Mouse (Mus musculus): ENCODE results near the gene Gm10401. TPM values are rescaled to one million over a fixed set of nuclear protein-coding genes. Genes with fewer than 3 reads are reported as not detected.
A peak's percentile ranks its signal among the peaks of the same experiment; 100 is the strongest.

The Gm10401 gene
- total RNA-seq, 1 experiment = 5.8 TPM

DNA sequence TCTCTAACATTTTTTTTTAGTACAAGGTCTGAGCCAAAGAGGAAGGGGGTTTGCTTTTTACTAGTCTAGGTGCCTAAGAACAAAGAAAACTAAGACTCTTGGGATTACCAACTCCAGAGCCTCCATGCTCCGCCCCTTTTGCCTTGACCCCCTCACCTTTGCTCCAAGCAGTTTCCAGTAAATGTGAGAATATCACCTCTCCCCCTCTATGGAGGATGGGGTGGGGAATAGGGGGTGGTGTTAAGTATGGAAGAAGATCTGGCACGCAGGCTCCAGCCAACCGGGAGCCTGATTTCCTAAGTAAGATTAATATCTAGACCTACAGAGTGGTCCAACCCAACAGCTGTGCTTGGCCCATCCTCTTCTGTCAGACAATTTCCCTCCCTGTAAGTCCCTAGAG, 42.6 kb upstream of the Gm10401 start:
- peak overlapping the region; percentile 48; the same call in 1 of the 2 replicates for H3K27ac ChIP-seq (ENCODE audit: insufficient read depth, low read depth, low read length, poor library complexity, severe bottlenecking)
- H3K4me3 ChIP-seq (ENCODE audit: insufficient read depth in 1 of 2, low read depth in 1 of 2, low read length in 2 of 2, poor library complexity in 1 of 2, severe bottlenecking in 1 of 2) = no peak overlapping the region
- no peak for DNase-seq (ENCODE audit: low read depth, low spot score)
- H3K9ac ChIP-seq (ENCODE audit: insufficient read depth, low read depth, low read length, poor library complexity, severe bottlenecking) = no peak overlapping the region
- no peak for TF ChIP-seq ZNF384 (IDR thresholded peaks at IDR 0.05; ENCODE audit: low read depth, low read length)
- no peak for TF ChIP-seq ZC3H11A (IDR thresholded peaks at IDR 0.05; ENCODE audit: borderline replicate concordance, low read depth, low read length)
- TF ChIP-seq MAFK (IDR thresholded peaks at IDR 0.05; ENCODE audit: insufficient read depth, low read depth, low read length) = no peak
- TF ChIP-seq CHD2 (IDR thresholded peaks at IDR 0.05; ENCODE audit: low read depth, low read length) = no peak
- TF ChIP-seq HCFC1 (IDR thresholded peaks at IDR 0.05; ENCODE audit: borderline replicate concordance, insufficient read depth, low read length) = no peak
- no peaks in the 10 kb centered on the region for H3K9me3 ChIP-seq (ENCODE audit: control insufficient read depth, insufficient read depth, low read depth, low read length)
- H3K36me3 ChIP-seq (ENCODE audit: control insufficient read depth, insufficient read depth, low read length, poor library complexity, severe bottlenecking) = peaks cover 3% of the 10 kb centered on the region; the same call in 1 of the 2 replicates
- in situ Hi-C loops (cut with MboI; ENCODE audit: low sequenced_read_pairs in 2 of 2, unreplicated experiment in 2 of 2) = no loop called here
- peaks cover 3 to 32% of the 10 kb centered on the region in 2 experiments; a peak in 3 of 4 replicates for H3K4me1 ChIP-seq (ENCODE audit: control insufficient read depth in 2 of 2, insufficient read depth in 2 of 2, low read length in 2 of 2, poor library complexity in 1 of 2)

DNA sequence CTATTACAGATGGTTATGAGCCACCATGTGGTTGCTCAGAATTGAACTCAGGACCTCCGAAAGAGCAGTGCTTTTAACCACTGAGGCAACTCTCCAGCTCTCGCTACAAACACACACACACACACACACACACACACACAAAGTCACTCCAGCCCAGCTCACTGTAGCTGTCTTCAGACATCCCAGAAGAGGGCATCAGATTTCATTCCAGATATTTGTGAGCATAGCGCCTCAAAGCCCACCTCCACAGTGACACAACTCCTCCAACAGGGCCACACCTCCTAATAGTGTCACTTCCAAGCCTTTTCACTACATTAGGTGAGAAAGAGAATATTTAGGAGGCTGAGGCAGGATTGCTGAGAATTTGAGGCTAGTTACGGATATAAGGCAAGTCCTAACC, 41.0 kb upstream of the Gm10401 start:
- no peak overlapping the region for H3K27ac ChIP-seq (ENCODE audit: insufficient read depth, low read depth, low read length, poor library complexity, severe bottlenecking)
- peaks cover 3 to 18% of the 10 kb centered on the region in 2 experiments; a peak in 3 of 4 replicates for H3K4me1 ChIP-seq (ENCODE audit: control insufficient read depth in 2 of 2, insufficient read depth in 2 of 2, low read length in 2 of 2, poor library complexity in 1 of 2)
- no peak for TF ChIP-seq ZC3H11A (IDR thresholded peaks at IDR 0.05; ENCODE audit: borderline replicate concordance, low read depth, low read length)
- TF ChIP-seq CHD2 (IDR thresholded peaks at IDR 0.05; ENCODE audit: low read depth, low read length) = no peak

DNA sequence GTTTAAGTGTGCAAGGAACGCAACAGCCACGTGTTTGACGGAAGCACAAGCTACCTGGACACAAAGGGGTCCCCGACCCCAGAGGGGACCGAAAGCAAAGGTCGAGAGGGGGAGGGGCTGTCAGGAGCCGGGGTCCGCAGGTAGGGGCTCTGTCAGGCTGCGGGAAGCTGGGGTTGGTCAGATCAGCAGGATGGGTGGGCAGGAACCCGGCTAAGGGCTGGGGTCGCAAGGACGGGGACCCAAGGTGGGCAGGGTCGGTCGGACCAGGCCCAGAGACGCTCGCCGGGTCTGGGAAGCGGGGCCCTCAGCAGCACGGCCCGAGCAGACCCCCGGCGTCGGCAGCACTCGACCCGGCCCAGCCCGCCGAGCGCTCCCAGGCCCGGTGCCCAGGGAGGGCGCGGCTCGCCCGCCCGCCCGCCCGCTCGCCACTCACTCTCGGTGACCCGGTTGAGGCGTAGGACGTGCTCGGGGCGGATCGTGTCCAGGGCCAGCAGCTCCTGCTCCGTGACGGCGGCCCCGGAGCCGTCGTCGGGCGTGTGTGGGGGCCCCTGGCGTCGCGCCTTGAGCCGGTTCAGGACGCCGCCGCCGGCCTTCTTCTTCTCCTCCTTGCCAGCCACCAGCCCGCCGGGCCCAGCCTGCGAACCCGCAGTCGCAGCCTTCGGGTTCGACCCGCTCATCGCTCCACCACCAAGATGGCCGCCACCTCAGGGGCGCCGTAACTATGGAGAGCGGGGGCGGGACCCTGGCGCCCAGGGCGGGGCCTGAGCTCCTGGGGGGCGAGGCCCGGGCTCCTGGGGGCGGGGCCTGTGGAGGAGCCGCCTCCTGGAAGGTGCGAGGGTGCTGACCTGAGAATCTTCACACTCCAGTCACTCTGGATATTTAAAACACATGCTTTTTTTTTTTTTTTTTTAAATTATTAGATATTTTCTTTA, 36.4 kb upstream of the Gm10401 start, which contains the start of gene Unc119b:
Unc119b (minus strand) TSS at position 742 of the 932 bp plus-strand sequence.
- peak; percentile 86 for DNase-seq (ENCODE audit: low read depth, low spot score)
- Histone ChIP-seq H3K9ac (ENCODE audit: insufficient read depth, low read depth, low read length, poor library complexity, severe bottlenecking) (peak within 1 kb of the TSS; percentile 98), H3K27ac (ENCODE audit: insufficient read depth, low read depth, low read length, poor library complexity, severe bottlenecking) (no peak within 1 kb of the TSS), H3K9me3 (ENCODE audit: control insufficient read depth, insufficient read depth, low read depth, low read length) (no peaks in the 10 kb centered on the region), H3K4me1 (ENCODE audit: control insufficient read depth in 2 of 2, insufficient read depth in 2 of 2, low read length in 2 of 2, poor library complexity in 1 of 2) (peaks cover 0 to 4% of the 10 kb centered on the region in 2 experiments; a peak in 2 of 4 replicates), H3K4me3 (ENCODE audit: insufficient read depth in 1 of 2, low read depth in 1 of 2, low read length in 2 of 2, poor library complexity in 1 of 2, severe bottlenecking in 1 of 2) (peak within 1 kb of the TSS; percentile 80 to 99), H3K36me3 (ENCODE audit: control insufficient read depth, insufficient read depth, low read length, poor library complexity, severe bottlenecking) (peaks cover 8% of the 10 kb centered on the region; the same call in 1 of the 2 replicates)
- in situ Hi-C loops (cut with MboI; ENCODE audit: low sequenced_read_pairs in 2 of 2, unreplicated experiment in 2 of 2) = no loop called here
- no peak for TF ChIP-seq MAFK (IDR thresholded peaks at IDR 0.05; ENCODE audit: insufficient read depth, low read depth, low read length)
- TF ChIP-seq ZC3H11A (IDR thresholded peaks at IDR 0.05; ENCODE audit: borderline replicate concordance, low read depth, low read length) = no peak
- peak; percentile 52; the same call in 1 of the 2 replicates for TF ChIP-seq HCFC1 (IDR thresholded peaks at IDR 0.05; ENCODE audit: borderline replicate concordance, insufficient read depth, low read length)
- no peak for TF ChIP-seq ZNF384 (IDR thresholded peaks at IDR 0.05; ENCODE audit: low read depth, low read length)
- TF ChIP-seq CHD2 (IDR thresholded peaks at IDR 0.05; ENCODE audit: low read depth, low read length) = peak; percentile 34; the same call in 1 of the 2 replicates

More for the DNA sequence above, 41.0 kb upstream of the Gm10401 start:
- no peaks in the 10 kb centered on the region for H3K36me3 ChIP-seq (ENCODE audit: control insufficient read depth, insufficient read depth, low read length, poor library complexity, severe bottlenecking)
- H3K9me3 ChIP-seq (ENCODE audit: control insufficient read depth, insufficient read depth, low read depth, low read length) = no peaks in the 10 kb centered on the region
- no peak overlapping the region for H3K9ac ChIP-seq (ENCODE audit: insufficient read depth, low read depth, low read length, poor library complexity, severe bottlenecking)
- no peak overlapping the region for H3K4me3 ChIP-seq (ENCODE audit: insufficient read depth in 1 of 2, low read depth in 1 of 2, low read length in 2 of 2, poor library complexity in 1 of 2, severe bottlenecking in 1 of 2)
- in situ Hi-C loops (cut with MboI; ENCODE audit: low sequenced_read_pairs in 2 of 2, unreplicated experiment in 2 of 2) = no loop called here
- DNase-seq (ENCODE audit: low read depth, low spot score) = no peak

DNA sequence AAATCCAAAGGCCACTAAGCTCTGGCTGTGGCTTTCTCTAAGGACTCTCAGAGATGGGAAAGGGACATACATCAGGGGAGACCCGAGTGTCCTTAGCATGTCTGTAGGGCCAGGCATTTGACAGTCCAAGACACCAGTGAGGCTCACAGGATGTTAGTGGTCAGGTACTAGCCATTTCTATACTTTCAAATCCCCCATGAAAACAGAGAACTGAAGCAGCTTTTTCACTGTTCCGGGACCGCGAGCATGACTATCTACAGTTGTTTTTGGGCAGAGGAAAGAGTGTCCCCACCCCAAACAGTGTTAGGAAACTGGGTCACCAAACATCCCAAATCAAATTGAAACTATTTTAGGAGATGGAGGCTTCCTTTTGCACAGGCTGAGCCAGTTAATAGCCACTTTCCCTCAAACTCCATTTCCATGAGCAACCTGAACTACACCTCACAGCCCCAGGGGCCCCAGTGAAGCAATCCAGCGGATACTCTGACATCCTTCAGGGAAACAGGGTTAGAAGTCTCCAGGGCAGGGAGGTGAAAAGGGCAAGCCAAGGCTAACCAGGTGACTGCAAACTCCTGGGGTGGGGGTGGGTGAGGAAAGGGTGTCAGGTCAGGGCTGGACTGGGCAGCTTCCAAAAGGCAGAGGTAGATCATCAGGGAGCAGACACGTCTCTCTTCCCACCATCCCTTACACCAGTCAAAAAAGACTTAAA, 35.4 kb upstream of the Gm10401 start:
- Histone ChIP-seq H3K9ac (ENCODE audit: insufficient read depth, low read depth, low read length, poor library complexity, severe bottlenecking) (peak overlapping the region; percentile 62), H3K27ac (ENCODE audit: insufficient read depth, low read depth, low read length, poor library complexity, severe bottlenecking) (no peak overlapping the region), H3K4me3 (ENCODE audit: insufficient read depth in 1 of 2, low read depth in 1 of 2, low read length in 2 of 2, poor library complexity in 1 of 2, severe bottlenecking in 1 of 2) (peak overlapping the region; percentile 80 to 99), H3K36me3 (ENCODE audit: control insufficient read depth, insufficient read depth, low read length, poor library complexity, severe bottlenecking) (peaks cover 11% of the 10 kb centered on the region; the same call in 1 of the 2 replicates), H3K9me3 (ENCODE audit: control insufficient read depth, insufficient read depth, low read depth, low read length) (no peaks in the 10 kb centered on the region), H3K4me1 (ENCODE audit: control insufficient read depth in 2 of 2, insufficient read depth in 2 of 2, low read length in 2 of 2, poor library complexity in 1 of 2) (peaks cover 0 to 4% of the 10 kb centered on the region in 2 experiments; a peak in 2 of 4 replicates)
- TF ChIP-seq ZNF384 (IDR thresholded peaks at IDR 0.05; ENCODE audit: low read depth, low read length) (no peak), HCFC1 (IDR thresholded peaks at IDR 0.05; ENCODE audit: borderline replicate concordance, insufficient read depth, low read length) (no peak), MAFK (IDR thresholded peaks at IDR 0.05; ENCODE audit: insufficient read depth, low read depth, low read length) (no peak), CHD2 (IDR thresholded peaks at IDR 0.05; ENCODE audit: low read depth, low read length) (no peak), ZC3H11A (IDR thresholded peaks at IDR 0.05; ENCODE audit: borderline replicate concordance, low read depth, low read length) (no peak)
- in situ Hi-C loops (cut with MboI; ENCODE audit: low sequenced_read_pairs in 2 of 2, unreplicated experiment in 2 of 2) = no loop called here
- DNase-seq (ENCODE audit: low read depth, low spot score) = no peak

All from ES-E14 (cell line).